Mouse (Mus musculus) central nervous system, embryonic 18 days (tissue): ENCODE data around the gene Tubb5. TPM values are rescaled to one million over a fixed set of nuclear protein-coding genes. Genes with fewer than 3 reads are reported as not detected.

ENCODE experiments used
- polyA plus RNA-seq: library from polyadenylated mRNA; depleted of rRNA; stranded (reverse); fragments of >200 nt; gene quantifications from 2 replicates; pipeline ENCODE4 v1.2.3, GENCODE M21; 2012; rRNA removed

The Tubb5 gene
- polyA plus RNA-seq = 2,694 and 2,976 TPM in 2 replicates

DNA sequence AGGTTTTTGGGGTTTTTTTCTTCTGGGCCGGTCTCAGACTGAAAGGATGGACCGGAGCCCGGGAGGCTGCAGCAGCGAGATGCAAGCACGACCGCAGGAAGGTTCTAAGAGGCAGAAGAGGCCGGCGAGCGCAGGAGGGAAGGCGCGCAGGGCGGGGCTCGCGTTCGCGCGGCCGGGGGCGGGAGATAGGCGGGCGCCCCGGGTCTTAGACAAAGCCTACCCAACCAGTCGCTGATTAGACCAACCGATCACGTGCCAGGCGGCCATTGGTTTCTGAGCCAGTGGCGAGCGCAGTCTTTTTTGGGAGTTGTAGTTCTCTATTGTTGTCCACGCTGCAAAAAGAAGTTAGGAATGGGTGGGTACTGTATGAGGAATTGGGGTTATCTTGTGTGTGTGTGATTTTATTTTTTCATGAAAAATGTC lies at the start of gene Tubb5:
Gene Tubb5, minus strand, starts transcription at position 185 of the 423 bp plus-strand sequence.

GRCm38 (mm10) chr17:35879245-35880057 lies 41.3 kb upstream of the Tubb5 start, which contains the start of gene Dhx16:
Gene Dhx16, plus strand, starts transcription at chr17:35879819.

DNA sequence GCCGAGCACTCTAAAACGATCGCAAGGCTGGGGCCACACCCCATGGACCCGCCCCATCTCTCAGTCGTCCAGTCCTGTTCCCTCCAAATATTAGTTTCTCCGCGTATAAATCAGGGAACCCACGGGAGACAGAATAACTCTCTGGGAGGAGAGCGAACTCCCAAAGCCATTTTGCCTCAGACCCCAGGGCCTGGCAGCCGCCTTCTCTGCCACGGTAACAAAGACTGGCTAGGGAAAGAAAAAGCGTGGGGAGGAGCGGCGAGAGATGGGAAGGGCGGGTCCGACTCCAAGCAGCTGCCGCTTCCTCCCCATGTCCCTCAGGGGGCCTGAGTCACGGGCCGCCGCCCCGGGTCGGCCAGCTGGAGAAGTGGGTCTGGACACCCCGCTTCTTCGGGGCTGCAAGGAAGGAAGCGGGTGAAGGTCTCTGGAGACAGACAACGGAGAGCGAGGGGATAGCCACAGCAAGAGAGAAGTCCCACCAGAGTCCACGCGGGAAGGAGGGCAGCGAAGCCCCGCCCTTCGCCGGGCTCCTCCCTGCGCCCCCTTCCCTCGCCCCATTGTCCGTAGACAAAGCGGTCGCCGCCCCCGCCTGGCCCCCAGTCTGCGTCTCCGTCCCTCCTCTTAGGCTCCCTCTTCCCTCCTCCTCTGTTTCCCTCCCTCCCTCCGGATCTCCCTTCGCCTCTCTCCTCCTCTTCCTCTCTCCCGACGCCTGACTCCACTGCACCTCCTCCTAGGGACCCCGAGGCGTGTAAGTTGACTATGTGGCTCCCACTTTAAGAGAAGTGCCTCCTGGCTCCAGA lies 27.6 kb upstream of the Tubb5 start, which contains the start of gene Ppp1r18:
Gene Ppp1r18, plus strand, starts transcription at position 113 of the 800 bp plus-strand sequence.

DNA sequence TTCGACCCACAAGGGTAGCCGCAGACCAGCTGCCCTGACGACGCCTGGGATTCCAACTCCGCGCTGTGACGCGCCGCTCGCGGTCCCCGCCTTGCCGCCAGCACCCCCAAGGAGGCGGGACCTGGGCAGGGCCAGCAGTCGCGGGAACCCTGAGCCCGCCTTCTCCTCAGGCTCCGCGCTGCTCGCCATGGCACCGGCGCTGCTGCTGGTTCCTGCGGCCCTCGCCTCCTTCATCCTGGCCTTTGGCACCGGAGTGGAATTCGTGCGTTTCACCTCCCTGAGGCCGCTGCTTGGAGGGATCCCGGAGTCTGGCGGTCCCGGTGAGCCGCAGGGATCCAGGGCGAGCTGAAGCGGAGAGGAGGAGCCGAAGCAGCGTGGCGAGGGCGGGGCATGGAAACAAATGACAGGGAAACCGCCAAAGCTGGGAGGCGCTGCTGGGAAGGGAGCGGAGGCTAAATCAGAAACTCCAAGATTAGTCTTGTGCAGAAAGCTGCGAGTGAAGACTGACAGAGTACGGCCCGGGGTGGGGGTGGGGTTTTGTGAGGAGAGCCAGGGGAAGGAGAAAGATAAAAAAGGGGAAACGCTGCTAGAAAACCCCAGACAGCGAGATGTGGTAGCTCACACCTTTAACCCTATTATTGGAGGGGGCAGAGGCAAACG lies 23.2 kb upstream of the Tubb5 start, which contains the start of gene Nrm:
Gene Nrm, plus strand, starts transcription at position 121 of the 660 bp plus-strand sequence.

DNA sequence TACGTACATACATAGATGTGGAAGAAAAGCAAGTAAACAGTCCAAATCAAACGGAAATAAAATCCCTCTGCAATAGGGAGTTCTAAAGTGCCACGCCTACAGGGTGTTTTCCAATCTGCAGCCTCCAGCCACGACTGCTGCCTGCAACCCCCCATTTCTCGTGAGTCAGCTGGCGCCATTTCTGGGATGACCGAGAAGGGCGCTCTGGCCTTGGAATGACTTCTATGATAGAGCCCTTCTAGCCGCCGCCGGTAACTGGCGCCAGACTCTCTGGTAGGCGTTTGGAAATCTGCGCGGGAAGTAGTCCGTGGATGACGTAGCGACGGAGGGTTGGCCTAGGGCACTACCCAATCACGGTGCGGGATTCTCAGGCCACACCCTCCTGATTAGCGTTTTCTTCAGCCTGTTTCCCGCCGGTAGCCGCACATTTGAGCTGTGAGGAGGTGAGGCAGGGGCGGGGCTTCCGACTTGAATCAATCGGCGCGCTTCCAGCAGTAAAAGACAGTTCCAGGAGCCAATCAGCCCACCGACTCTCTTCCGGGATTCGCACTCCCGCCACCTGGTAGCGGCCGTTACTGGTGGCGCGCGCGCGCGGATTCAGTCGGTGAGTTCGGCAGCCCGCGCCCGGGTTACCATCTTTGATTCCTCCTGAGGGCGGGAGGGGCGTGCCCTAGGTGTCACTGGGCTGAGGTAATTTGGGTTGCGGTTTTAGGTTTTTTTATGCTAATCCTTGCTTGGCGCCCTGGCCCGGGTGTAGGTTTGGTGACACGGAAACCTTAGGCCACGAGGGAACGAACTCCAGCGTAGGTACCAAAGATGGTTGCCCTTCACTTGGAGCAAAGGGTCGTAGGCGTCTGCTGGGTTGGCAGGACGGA lies 3.2 kb upstream of the Tubb5 start, which contains the start of gene Mdc1:
Gene Mdc1, plus strand, starts transcription at position 440 of the 875 bp plus-strand sequence.

DNA sequence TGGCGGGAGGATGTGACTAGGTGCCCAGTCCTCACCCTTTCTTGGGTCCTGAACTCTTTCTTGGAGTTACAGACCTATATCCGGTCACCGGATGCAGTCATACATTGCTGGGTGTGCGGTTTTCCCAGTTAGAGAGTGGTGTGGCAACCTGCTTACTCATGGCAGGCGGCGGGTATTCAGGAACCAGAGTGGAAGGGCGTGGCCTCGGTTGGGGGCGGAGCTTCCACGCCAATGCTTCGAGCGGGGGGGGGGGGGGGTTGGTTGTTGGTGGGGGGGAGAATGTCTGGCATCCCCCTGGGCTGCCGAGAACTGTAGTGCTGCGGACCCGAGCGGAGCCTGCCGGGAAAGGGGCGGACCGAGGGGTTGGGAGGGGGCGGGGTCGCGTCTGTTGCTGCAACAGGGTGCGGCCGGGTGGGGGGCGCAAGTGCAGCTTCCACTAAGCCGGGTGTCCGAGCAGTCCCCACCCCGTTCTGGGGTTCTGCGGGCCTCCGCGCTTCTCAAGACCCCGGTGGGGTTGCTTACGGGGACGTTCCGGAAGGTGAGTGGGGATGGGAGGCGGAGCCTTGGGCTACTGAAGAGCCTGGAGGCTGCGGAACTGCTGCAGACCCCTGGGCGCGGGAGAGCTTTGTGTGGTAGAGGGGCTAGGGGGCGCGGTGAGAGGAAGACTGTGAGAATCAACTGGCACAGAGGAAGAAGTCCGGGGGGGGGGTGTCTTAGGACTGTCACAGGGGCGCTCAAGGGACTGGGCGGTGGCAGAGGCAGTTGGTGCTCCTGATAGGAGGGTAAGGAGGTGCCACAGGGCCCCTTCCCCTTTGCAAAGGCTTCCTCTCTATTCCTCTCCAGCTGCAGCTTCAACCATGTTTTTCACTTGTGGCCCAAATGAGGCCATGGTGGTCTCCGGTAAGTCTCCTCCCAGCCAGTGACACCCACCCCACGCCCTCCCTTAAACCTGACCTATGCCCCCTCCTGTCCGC lies 14.9 kb downstream of the Tubb5 start, which contains the start of gene Flot1:
Gene Flot1, plus strand, starts transcription at position 267 of the 974 bp plus-strand sequence.

GRCm38 (mm10) chr17:35821439-35822430 lies 16.4 kb downstream of the Tubb5 start, which contains the start of gene Ier3:
Gene Ier3, plus strand, starts transcription at chr17:35821684.

Other genes with a start within 250 kb of the Tubb5 start
- gene Sfta2, start 236.8 kb downstream of the Tubb5 start, polyA plus RNA-seq = not detected in 2 replicates
- gene Gm9573, start 211.7 kb downstream of the Tubb5 start, polyA plus RNA-seq = 0.10 TPM in 1 of 2 replicates, not detected in the other
- gene Mucl3, start 194.6 kb downstream of the Tubb5 start, polyA plus RNA-seq = 0.04 TPM in 1 of 2 replicates, not detected in the other
- gene Vars2, start 170.7 kb downstream of the Tubb5 start, polyA plus RNA-seq = 37.5 and 41.5 TPM in 2 replicates
- 28.6 and 29.1 TPM in 2 replicates for gene Gtf2h4, start 164.6 kb downstream of the Tubb5 start, polyA plus RNA-seq
- gene Ddr1, start 133.7 kb downstream of the Tubb5 start, polyA plus RNA-seq = 45.4 and 45.8 TPM in 2 replicates
- 7.9 and 9.5 TPM in 2 replicates for gene Ier3, start 16.6 kb downstream of the Tubb5 start, polyA plus RNA-seq
- 149 and 160 TPM in 2 replicates for gene Flot1, start 15.1 kb downstream of the Tubb5 start, polyA plus RNA-seq
- gene Mdc1, start 3.2 kb upstream of the Tubb5 start, polyA plus RNA-seq = 15.9 and 16.6 TPM in 2 replicates
- gene Nrm, start 23.0 kb upstream of the Tubb5 start, polyA plus RNA-seq = 18.0 and 21.4 TPM in 2 replicates
- gene Ppp1r18, start 27.3 kb upstream of the Tubb5 start, polyA plus RNA-seq = 29.3 and 32.5 TPM in 2 replicates
- 47.6 and 53.6 TPM in 2 replicates for gene Dhx16, start 41.5 kb upstream of the Tubb5 start, polyA plus RNA-seq
- gene 2310061I04Rik, start 59.1 kb upstream of the Tubb5 start, polyA plus RNA-seq = 93.8 and 104 TPM in 2 replicates
- gene Atat1, start 71.8 kb upstream of the Tubb5 start, polyA plus RNA-seq = 448 and 535 TPM in 2 replicates
- gene Mrps18b, start 78.1 kb upstream of the Tubb5 start, polyA plus RNA-seq = 52.4 and 53.0 TPM in 2 replicates
- 37.8 and 40.7 TPM in 2 replicates for gene Ppp1r10, start 78.1 kb upstream of the Tubb5 start, polyA plus RNA-seq
- gene Abcf1, start 131.5 kb upstream of the Tubb5 start, polyA plus RNA-seq = 77.3 and 77.5 TPM in 2 replicates
- 45.2 and 54.4 TPM in 2 replicates for gene Gnl1, start 141.5 kb upstream of the Tubb5 start, polyA plus RNA-seq
- gene Prr3, start 141.9 kb upstream of the Tubb5 start, polyA plus RNA-seq = 72.9 and 85.4 TPM in 2 replicates
- gene H2-T24, start 182.3 kb upstream of the Tubb5 start, polyA plus RNA-seq = 0.26 and 0.44 TPM in 2 replicates
- 8.9 and 9.5 TPM in 2 replicates for gene H2-T23, start 194.5 kb upstream of the Tubb5 start, polyA plus RNA-seq
- 8.2 and 8.8 TPM in 2 replicates for gene H2-T22, start 204.4 kb upstream of the Tubb5 start, polyA plus RNA-seq
- not detected in 2 replicates for gene Gm6034, start 204.7 kb upstream of the Tubb5 start, polyA plus RNA-seq
- gene Gm11127, start 220.1 kb upstream of the Tubb5 start, polyA plus RNA-seq = 0.04 TPM in 1 of 2 replicates, not detected in the other